Mouse (Mus musculus) Patski (cell line): ENCODE results near the gene Brca2. TPM values are rescaled to one million over a fixed set of nuclear protein-coding genes. Genes with fewer than 3 reads are reported as not detected.

Experiments
- ATAC-seq: fragments of 100-300 bp; one replicate; pipeline ENCODE4 v1.8.0; 2021
- CTCF ChIA-PET: fragments of 350-600 bp; sonication (Branson Sonifier 250); formaldehyde crosslinking; loops from one replicate; lab custom pipeline; 2022; ENCODE audit warnings: inconsistent platforms; lab: Charles Lee
- POLR2A ChIA-PET: fragments of 350-600 bp; sonication (Branson Sonifier 250); formaldehyde crosslinking; loops from one replicate; lab custom pipeline; 2022; ENCODE audit warnings: antibody characterized with exemption, inconsistent platforms; lab: Charles Lee
- DNase-seq: peaks from one replicate; pipeline ENCODE4 v3.0.0-alpha.2; 2011; ENCODE audit warnings: low read depth, low spot score
- H3K27me3 ChIP-seq: fragments of 371-371 bp; one replicate; pipeline ENCODE4 v1.5.1; 2021
- CTCF ChIP-seq: fragments of 100-300 bp; IDR thresholded peaks from one replicate; pipeline ENCODE4 v1.5.1; 2021
- in situ Hi-C: fragments of 300-500 bp; cut with MboI; formaldehyde crosslinking; loops from 3 replicates; pipeline ENCODE4 v1.11.1; 2018; ENCODE audit warnings: low pct_unique_long_range_greater_than_20kb, mixed read lengths
- polyA plus RNA-seq: library from polyadenylated mRNA; unstranded; gene quantifications from one replicate; pipeline ENCODE4 v1.2.3, GENCODE M21; 2021

Brca2 gene
- polyA plus RNA-seq, 1 experiment from 2014 or later, result 10.6 TPM

DNA sequence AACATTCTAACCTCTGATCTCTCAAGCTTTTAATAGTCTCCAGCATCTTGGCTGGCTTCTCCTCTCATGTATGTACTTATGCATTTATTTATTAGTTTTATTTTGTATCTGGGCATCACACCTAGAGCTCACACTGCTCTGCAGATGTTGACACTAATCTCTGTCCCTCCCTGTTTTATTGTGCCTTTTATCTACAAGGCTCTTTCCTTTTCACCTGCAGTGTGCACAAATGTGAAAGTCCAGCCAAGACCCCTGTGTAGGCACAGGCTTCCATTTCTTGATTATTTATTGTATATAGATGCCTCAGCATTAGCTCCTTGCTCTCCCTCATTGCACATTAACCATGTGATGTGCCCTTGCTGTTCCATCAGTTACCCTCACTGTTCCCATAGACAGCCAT is 38.9 kb downstream of the Brca2 start:
- no peak for TF ChIP-seq CTCF
- ATAC-seq (no peak), DNase-seq (no peak)
- ChIA-PET POLR2A (no interaction called here), CTCF (interaction anchor here (1.0 to 1.3 kb wide), 2 partner anchors 9 to 14 kb away, joined by 3 read pairs; no protein-coding TSS in a partner anchor)
- in situ Hi-C loops, result no loop called here
- H3K27me3 ChIP-seq, result no peaks in the 10 kb centered on the region

DNA sequence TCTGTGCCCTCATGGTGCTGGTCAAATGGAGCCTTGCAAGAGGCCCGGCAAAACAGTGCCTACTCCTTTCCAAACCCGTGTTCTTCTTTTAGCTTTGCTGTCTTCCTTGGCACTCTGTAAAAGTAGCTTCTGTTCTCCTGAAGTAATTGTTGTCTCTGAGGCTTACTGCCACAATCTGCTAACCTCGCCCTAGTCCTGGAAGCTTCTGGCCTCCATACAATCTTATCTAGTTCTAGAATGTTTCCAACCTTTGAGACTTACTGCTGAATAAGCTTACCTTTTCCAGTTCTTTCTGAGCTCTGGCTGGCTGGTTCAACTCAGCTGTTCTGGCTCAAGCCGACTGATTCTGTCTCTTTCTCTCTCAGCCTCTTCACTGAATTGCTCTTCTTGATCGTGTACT is 39.4 kb downstream of the Brca2 start:
- TF ChIP-seq CTCF, result no peak
- ATAC-seq (no peak), DNase-seq (no peak)
- POLR2A ChIA-PET, result no interaction called here
- no peaks in the 10 kb centered on the region for H3K27me3 ChIP-seq
- CTCF ChIA-PET, result interaction anchor here (1.3 kb wide), 1 partner anchor 10 kb away, joined by 3 read pairs; no protein-coding TSS in a partner anchor
- in situ Hi-C loops, result no loop called here

DNA sequence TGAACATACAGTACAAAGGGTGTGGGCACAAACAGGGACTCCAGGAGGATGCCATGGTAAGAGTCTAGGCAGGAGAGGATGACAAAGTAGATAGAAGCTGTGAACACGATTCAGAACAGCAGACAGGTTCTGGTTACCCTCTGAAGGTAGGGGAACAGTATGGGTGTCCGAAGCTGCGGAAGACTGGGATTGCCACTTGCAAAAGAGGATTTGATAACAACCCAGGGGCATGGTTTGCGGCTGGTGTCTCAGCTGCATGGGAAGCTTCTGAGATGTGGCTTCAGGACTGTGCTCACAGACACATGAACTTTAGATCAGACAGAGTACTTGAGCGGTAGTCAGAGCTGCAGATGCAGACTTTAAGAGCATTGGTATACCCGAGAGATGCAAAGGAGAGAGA is 42.0 kb downstream of the Brca2 start:
- no peaks in the 10 kb centered on the region for H3K27me3 ChIP-seq
- ChIA-PET CTCF (interaction anchor here (0.8 to 3.8 kb wide), 6 partner anchors 10 to 101 kb away, joined by 3 to 14 read pairs (median 4); partner anchors contain the start of gene N4bp2l2), POLR2A (interaction anchor here (1.2 kb wide), 1 partner anchor 30 kb away, joined by 3 read pairs; no protein-coding TSS in a partner anchor)
- in situ Hi-C loops, result no loop called here
- TF ChIP-seq CTCF, result no peak
- ATAC-seq, result no peak
- no peak for DNase-seq

DNA sequence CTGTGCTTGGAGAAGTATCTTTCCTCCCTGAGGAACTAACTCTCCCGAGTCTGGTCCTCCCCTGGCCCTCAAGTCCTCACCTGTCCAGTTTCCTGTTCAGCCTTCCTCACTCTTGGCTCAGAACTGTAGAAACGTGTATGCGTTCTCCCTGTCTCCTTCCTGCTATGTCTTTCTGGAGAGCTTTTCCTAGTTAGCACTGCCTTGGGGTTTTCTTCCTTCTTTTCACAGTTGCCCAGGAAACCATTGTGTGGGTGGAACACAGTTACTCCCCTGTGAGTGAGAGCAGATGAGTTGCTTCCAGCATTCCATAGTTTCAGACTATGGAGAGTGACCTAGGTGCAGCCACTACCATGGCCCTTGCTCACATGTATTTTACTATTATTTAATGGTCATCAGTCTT is 43.8 kb downstream of the Brca2 start:
- in situ Hi-C loops, result no loop called here
- DNase-seq (no peak), ATAC-seq (peak; percentile 65)
- no peaks in the 10 kb centered on the region for H3K27me3 ChIP-seq
- no peak for TF ChIP-seq CTCF
- ChIA-PET POLR2A (no interaction called here), CTCF (interaction anchor here (0.9 to 3.8 kb wide), 5 partner anchors 8 to 74 kb away, joined by 3 to 14 read pairs (median 5); no protein-coding TSS in a partner anchor)

DNA sequence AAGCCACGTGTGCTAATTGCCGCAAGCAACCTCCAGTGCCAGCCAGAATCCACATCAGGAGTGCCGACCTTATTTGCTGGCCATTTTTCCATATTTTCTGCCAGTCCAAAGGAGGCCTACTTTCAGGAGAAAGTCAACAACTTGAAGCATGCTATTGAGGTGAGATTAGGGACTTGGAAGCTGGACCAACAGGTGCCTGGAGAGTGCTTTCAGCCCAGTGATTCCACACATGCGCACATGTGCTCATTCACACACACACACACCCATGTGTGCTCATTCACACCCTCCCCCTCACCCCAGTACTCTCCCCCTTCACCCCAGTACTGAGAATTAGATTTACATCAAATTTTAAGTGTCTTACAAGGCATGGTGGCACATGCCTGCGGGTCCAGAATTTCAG is 44.5 kb downstream of the Brca2 start:
- ChIA-PET CTCF (interaction anchor here (1.0 to 3.8 kb wide), 3 partner anchors 8 to 14 kb away, joined by 3 to 14 read pairs (median 5); no protein-coding TSS in a partner anchor), POLR2A (no interaction called here)
- in situ Hi-C loops, result no loop called here
- no peaks in the 10 kb centered on the region for H3K27me3 ChIP-seq
- DNase-seq (no peak), ATAC-seq (no peak)
- no peak for TF ChIP-seq CTCF

DNA sequence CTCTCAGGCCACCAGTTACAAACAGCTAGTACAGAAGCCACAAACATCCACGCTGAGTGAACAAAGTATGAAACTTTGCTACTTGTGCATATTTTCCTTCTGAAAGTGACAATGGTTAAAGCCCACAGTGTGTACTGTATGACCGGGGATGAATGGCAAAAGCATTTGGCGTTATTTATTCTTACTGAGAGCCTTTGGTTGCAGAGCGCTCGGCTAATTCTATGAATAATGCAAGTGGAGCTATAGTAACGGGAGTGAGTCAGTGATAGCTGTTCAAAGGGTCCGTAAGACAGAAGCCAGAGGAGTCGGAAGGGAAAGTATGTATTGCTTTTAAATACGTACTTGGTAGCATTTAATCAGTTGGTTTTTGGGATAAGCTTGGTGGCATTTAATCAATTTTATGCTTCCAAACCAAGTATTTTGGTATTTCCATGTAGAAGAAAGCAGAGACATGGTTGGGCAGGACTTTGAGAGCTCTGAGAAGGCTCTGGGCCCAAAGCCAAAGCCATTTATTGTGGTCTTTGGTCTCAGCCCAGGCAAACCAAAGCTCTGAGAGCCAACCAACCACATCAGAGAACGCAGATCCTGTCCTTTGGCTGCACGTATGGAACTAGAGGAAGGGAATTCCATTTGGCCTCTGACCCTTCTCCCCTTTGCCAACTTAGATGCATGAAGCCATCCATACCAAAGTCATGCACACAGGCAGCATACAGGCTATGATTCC is 48.2 kb downstream of the Brca2 start:
- ChIA-PET POLR2A (no interaction called here), CTCF (interaction anchor here (1.0 to 1.8 kb wide), 4 partner anchors 11 to 15 kb away, joined by 3 to 4 read pairs (median 4); no protein-coding TSS in a partner anchor)
- no peak for DNase-seq
- no peak for TF ChIP-seq CTCF
- ATAC-seq, result no peak
- no peaks in the 10 kb centered on the region for H3K27me3 ChIP-seq
- in situ Hi-C loops, result no loop called here

DNA sequence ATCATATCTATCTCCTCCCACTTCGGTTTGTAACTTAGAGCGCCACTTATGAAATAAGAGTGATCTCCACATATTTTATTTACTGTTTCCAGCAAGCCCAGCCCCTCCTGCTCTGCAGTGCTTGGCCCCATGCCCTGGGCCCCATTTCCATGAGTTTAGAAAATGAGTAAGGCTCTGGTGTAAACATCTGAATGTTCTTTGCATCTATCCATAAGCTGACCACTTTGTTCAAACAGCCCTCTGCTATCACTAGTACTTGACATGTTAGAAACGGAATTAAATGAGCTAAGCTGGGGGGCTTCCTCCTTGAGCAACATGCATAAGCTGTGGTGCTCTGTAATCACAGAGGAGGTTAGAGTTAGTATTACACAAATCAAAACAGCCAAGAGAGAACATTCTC is 52.0 kb downstream of the Brca2 start:
- ATAC-seq, result no peak
- no peak for DNase-seq

DNA sequence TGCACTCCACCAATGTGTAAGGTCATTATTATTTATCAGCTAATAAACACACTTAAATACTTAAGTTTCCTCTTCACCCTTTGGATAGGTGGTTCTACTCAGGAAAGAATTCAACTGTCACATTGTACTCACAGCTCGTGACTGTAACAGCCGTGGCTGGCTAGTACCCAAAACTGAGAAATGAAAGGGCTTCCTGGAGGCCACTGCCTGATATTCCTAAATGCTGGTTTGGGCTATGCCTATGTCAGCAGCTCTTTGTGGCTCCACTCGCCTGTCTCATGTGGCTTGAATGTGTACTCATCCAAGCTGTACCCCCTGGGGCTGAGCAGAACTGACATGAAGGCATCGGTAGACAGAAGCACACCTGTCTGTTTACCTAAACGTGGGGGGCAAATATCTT is 52.5 kb downstream of the Brca2 start:
- no peak for ATAC-seq
- POLR2A ChIA-PET, result no interaction called here
- CTCF ChIA-PET, result interaction anchor here (0.8 to 2.0 kb wide), 5 partner anchors 9 to 51 kb away, joined by 3 to 8 read pairs (median 4); no protein-coding TSS in a partner anchor
- in situ Hi-C loops, result no loop called here
- no peak for TF ChIP-seq CTCF
- H3K27me3 ChIP-seq, result no peaks in the 10 kb centered on the region
- no peak for DNase-seq

More for the DNA sequence above, 52.0 kb downstream of the Brca2 start:
- in situ Hi-C loops, result no loop called here
- no peak for TF ChIP-seq CTCF
- H3K27me3 ChIP-seq, result no peaks in the 10 kb centered on the region
- ChIA-PET CTCF (interaction anchor here (0.8 to 2.0 kb wide), 5 partner anchors 9 to 50 kb away, joined by 3 to 8 read pairs (median 4); no protein-coding TSS in a partner anchor), POLR2A (no interaction called here)

DNA sequence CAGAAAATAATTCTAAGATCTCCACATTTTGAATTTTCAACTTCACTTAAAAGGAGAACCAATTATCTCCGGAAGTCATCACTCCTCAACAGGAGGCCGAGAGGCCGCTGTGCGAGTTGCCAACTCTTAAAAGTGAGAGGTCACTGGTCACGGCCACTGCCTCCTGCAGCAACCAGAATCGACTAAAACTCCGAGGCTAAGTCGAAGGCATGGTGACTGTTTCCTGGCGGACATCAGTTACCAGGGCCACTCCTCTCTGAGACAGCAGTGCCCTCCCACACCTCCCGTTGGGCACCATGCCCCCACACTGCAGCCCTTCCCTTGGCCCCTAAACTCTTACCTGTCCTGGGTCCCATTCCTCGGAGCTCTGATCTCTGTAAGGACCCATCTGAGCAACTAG is 54.4 kb downstream of the Brca2 start:
- in situ Hi-C loops, result no loop called here
- ChIA-PET POLR2A (no interaction called here), CTCF (interaction anchor here (1.1 to 3.4 kb wide), 2 partner anchors 12 to 18 kb away, joined by 3 to 14 read pairs; no protein-coding TSS in a partner anchor)
- no peaks in the 10 kb centered on the region for H3K27me3 ChIP-seq
- ATAC-seq (no peak), DNase-seq (no peak)
- no peak for TF ChIP-seq CTCF

DNA sequence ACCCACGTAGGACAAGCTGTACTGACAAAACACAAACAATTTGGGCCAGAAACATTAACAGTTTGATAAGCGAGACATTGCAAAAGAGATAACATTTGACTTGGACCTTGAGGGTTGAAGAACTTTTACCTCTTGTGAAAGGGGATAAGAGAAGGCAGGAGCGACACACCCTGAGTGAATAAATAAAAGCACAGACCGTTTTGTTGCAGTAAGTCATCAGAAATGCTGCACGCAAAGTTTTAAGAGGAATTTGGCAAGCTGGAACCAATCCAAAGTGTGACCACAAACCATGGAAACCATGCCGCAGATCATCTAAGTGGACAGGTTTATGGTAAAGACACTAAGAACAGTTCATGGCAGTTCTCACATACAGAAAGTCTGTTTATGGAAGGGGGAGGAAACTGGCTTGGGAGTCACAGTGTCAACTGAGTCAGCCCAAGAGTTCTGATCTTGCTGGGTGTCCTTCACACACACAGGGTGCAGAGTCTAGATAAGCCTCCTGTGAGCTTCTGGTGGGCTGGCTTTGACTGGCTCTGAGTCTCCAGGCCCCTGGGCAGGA is 56.3 kb downstream of the Brca2 start:
- in situ Hi-C loops, result no loop called here
- POLR2A ChIA-PET, result no interaction called here
- H3K27me3 ChIP-seq, result no peaks in the 10 kb centered on the region
- ATAC-seq, result peak; percentile 76
- peak; percentile 83 for DNase-seq
- no peak for TF ChIP-seq CTCF
- CTCF ChIA-PET, result interaction anchor here (0.6 to 3.4 kb wide), 4 partner anchors 9 to 65 kb away, joined by 3 to 14 read pairs (median 5); no protein-coding TSS in a partner anchor

DNA sequence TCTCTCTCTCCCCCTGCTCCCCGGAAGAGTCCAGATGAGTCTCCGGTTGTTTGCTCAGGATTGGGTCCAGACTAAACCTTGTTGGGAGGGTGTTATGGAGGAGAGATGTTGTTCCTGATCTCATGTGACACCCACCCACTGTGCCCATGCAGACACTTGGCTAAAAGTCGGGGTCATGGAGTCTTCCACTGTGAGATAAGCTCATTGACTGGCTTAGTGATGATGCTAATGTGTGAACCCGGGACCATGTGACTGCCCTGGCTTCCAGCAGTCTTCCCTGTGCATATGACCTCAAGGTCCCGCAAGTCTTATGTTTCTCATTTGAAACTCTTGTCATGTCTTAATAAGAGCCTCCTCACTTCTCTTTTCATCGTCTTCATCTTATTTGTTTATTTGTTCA is 58.8 kb downstream of the Brca2 start:
- CTCF ChIA-PET, result interaction anchor here (1.0 kb wide), 1 partner anchor 10 kb away, joined by 3 read pairs; no protein-coding TSS in a partner anchor
- DNase-seq, result no peak
- no peaks in the 10 kb centered on the region for H3K27me3 ChIP-seq
- TF ChIP-seq CTCF, result no peak
- ATAC-seq, result no peak
- in situ Hi-C loops, result no loop called here
- POLR2A ChIA-PET, result no interaction called here
